Mouse (Mus musculus): ENCODE results near the gene Mgat3. TPM values are rescaled to one million over a fixed set of nuclear protein-coding genes. Genes with fewer than 3 reads are reported as not detected.

Mgat3 gene
- total RNA-seq (2014; rRNA removed) (62.8 and 65.6 TPM in 2 replicates), polyA plus RNA-seq (2015; fragmentation: Nextera tagmentation; extraction: Ambion mirVana) (7.5 and 9.9 TPM in 2 replicates)

DNA sequence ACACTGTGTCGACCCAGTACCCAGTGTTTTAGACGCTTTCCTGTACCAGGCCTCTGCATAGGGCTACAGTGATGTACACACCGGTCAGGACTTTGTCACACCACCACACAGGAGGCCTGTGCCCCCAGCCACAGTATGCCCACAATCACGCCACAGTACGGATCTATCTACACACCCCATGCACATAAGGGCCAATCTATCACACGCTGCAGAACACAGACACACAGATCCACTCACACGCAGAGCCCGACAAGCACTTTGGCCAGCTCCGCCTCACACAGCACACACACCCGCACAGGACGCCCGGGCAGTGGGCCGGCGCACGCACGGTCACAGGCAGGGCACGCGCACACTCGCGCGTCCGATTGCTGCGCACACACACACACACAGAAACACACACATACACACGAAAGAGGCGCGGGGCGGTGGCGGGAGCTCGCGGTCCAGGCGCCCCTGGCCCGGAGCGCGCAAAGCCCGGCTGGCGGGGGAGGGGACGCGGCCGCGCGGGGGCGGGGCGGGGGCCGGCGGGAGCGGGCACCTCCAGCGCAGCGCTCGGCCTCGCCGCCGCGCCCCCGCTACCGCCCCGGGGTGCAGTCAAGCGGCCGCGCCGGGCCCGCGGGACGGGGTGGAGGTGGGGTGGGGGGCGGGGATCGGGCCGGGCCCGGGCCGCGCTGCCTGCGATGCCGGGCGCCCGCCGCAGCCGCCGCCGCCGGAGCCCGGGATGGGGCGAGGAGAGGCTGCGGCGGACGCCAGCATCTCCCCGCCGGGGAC is at the start of gene Mgat3:
Gene Mgat3 (plus strand): TSS at position 721 of the 771 bp plus-strand sequence.
- Histone ChIP-seq H3K4me2 (ENCODE audit: low read depth) (peak within 1 kb of the TSS; percentile 64), H3K4me3 (ENCODE audit: low read depth, low read length) (peak within 1 kb of the TSS; percentile 95), H3K4me1 (ENCODE audit: insufficient read depth) (peaks cover 13% of the 10 kb centered on the region), H3K9me3 (ENCODE audit: low read length) (no peaks in the 10 kb centered on the region), H3K27me3 (ENCODE audit: insufficient read depth, low read length) (no peaks in the 10 kb centered on the region), H3K36me3 (ENCODE audit: insufficient read depth) (no peaks in the 10 kb centered on the region), H3K9ac (peak within 1 kb of the TSS; percentile 96), H3K27ac (ENCODE audit: low read depth, low read length) (peak within 1 kb of the TSS; percentile 91)
- TF ChIP-seq CTCF (IDR thresholded peaks at IDR 0.05; ENCODE audit: low read depth), result no peak
- ATAC-seq (peak; percentile 78), DNase-seq (peak; percentile 79)
- WGBS, result 2% methylated on average over 52 of the region's 85 CpGs

GRCm38 (mm10) chr15:80124651-80125050 is 48.9 kb upstream of the Mgat3 start:
- TF ChIP-seq CTCF (IDR thresholded peaks at IDR 0.05; ENCODE audit: low read depth), result no peak
- DNase-seq, result no peak
- H3K27me3 ChIP-seq (ENCODE audit: insufficient read depth, low read length), result no peaks in the 10 kb centered on the region
- H3K9me3 ChIP-seq (ENCODE audit: low read length), result no peaks in the 10 kb centered on the region
- no peaks in the 10 kb centered on the region for H3K36me3 ChIP-seq (ENCODE audit: insufficient read depth)
- H3K4me2 ChIP-seq (ENCODE audit: low read depth), result no peak overlapping the region
- ATAC-seq, result no peak
- no peak overlapping the region for H3K9ac ChIP-seq
- 80% methylated on average over 4 of the region's 4 CpGs for WGBS
- no peaks in the 10 kb centered on the region for H3K4me1 ChIP-seq (ENCODE audit: insufficient read depth)
- H3K4me3 ChIP-seq (ENCODE audit: low read depth, low read length), result no peak overlapping the region
- H3K27ac ChIP-seq (ENCODE audit: low read depth, low read length), result no peak overlapping the region

- Histone ChIP-seq H3K4me1 (ENCODE audit: insufficient read depth) (no peaks in the 10 kb centered on the region), H3K4me2 (ENCODE audit: low read depth) (no peak overlapping the region), H3K36me3 (ENCODE audit: insufficient read depth) (no peaks in the 10 kb centered on the region), H3K9me3 (ENCODE audit: low read length) (no peaks in the 10 kb centered on the region), H3K4me3 (ENCODE audit: low read depth, low read length) (no peak overlapping the region), H3K27me3 (ENCODE audit: insufficient read depth, low read length) (no peaks in the 10 kb centered on the region), H3K27ac (ENCODE audit: low read depth, low read length) (no peak overlapping the region), H3K9ac (no peak overlapping the region)
- ATAC-seq, result no peak; the same call in 1 of the 2 replicates
- 68% methylated on average over 1 of the region's 1 CpGs for WGBS
- peak; percentile 25 for DNase-seq
- peak; percentile 56 for TF ChIP-seq CTCF (IDR thresholded peaks at IDR 0.05; ENCODE audit: low read depth)
These were observed 46.3 kb upstream of the Mgat3 start for GRCm38 (mm10) chr15:80127191-80127590.

- 91% methylated on average over 6 of the region's 6 CpGs for WGBS
- no peaks in the 10 kb centered on the region for H3K9me3 ChIP-seq (ENCODE audit: low read length)
- DNase-seq, result no peak
- no peak overlapping the region for H3K27ac ChIP-seq (ENCODE audit: low read depth, low read length)
- no peak for ATAC-seq
- no peaks in the 10 kb centered on the region for H3K36me3 ChIP-seq (ENCODE audit: insufficient read depth)
- H3K4me3 ChIP-seq (ENCODE audit: low read depth, low read length), result no peak overlapping the region
- no peak overlapping the region for H3K4me2 ChIP-seq (ENCODE audit: low read depth)
- no peak overlapping the region for H3K9ac ChIP-seq
- H3K27me3 ChIP-seq (ENCODE audit: insufficient read depth, low read length), result no peaks in the 10 kb centered on the region
- H3K4me1 ChIP-seq (ENCODE audit: insufficient read depth), result peaks cover 9% of the 10 kb centered on the region; the same call in 1 of the 2 replicates
- no peak for TF ChIP-seq CTCF (IDR thresholded peaks at IDR 0.05; ENCODE audit: low read depth)
These were observed 43.5 kb upstream of the Mgat3 start for GRCm38 (mm10) chr15:80129982-80130381.

DNA sequence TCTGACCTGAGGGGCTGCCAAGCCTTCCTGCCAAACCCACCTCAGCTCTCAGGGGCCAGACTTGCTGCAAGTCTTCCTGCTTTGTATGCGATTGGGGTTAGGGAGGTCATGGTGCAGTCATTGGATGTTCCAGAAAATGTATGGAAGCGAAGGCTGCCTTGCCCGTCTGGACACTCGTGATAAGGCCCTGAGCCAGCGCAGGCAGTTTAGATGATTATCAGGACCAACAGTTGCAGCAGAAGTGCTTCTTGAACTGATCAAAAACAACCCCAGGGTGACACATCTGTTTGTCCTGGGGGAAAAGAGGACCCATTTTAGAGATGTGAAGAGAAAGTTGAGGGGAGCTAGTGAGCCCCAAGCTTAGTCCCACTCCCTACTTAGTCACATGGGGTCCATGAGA is 42.8 kb upstream of the Mgat3 start:
- no peak overlapping the region for H3K4me2 ChIP-seq (ENCODE audit: low read depth)
- no peak overlapping the region for H3K27ac ChIP-seq (ENCODE audit: low read depth, low read length)
- peaks cover 9% of the 10 kb centered on the region; the same call in 1 of the 2 replicates for H3K4me1 ChIP-seq (ENCODE audit: insufficient read depth)
- no peaks in the 10 kb centered on the region for H3K36me3 ChIP-seq (ENCODE audit: insufficient read depth)
- no peak overlapping the region for H3K4me3 ChIP-seq (ENCODE audit: low read depth, low read length)
- DNase-seq (no peak), ATAC-seq (no peak)
- no peak overlapping the region for H3K9ac ChIP-seq
- no peaks in the 10 kb centered on the region for H3K27me3 ChIP-seq (ENCODE audit: insufficient read depth, low read length)
- TF ChIP-seq CTCF (IDR thresholded peaks at IDR 0.05; ENCODE audit: low read depth), result no peak
- no peaks in the 10 kb centered on the region for H3K9me3 ChIP-seq (ENCODE audit: low read length)
- 94% methylated on average over 5 of the region's 5 CpGs for WGBS

DNA sequence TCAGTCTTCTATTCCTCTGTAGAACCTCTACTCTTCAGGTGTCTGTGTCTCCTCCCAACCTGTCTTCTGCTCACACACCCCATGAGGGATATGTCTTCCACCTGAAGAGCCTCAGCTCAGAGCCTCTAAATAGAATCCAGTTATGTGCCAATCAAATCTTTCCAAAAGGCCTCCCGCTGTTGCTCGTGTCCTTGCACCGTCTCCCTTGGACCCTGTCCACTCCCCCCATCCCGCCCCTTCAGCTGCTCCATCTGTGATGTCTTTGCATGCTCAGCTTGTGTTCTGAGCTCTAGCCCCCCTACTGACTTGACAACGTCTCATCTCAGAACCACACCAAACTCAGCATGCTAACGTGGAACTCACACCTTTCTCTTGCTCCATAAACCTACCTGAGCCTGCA is 42.1 kb upstream of the Mgat3 start:
- Histone ChIP-seq H3K4me2 (ENCODE audit: low read depth) (no peak overlapping the region), H3K27ac (ENCODE audit: low read depth, low read length) (no peak overlapping the region), H3K9me3 (ENCODE audit: low read length) (no peaks in the 10 kb centered on the region), H3K4me1 (ENCODE audit: insufficient read depth) (peaks cover 9% of the 10 kb centered on the region; the same call in 1 of the 2 replicates), H3K9ac (no peak overlapping the region), H3K27me3 (ENCODE audit: insufficient read depth, low read length) (no peaks in the 10 kb centered on the region), H3K4me3 (ENCODE audit: low read depth, low read length) (no peak overlapping the region), H3K36me3 (ENCODE audit: insufficient read depth) (no peaks in the 10 kb centered on the region)
- ATAC-seq (no peak), DNase-seq (no peak)
- no peak for TF ChIP-seq CTCF (IDR thresholded peaks at IDR 0.05; ENCODE audit: low read depth)
- 64% methylated on average over 6 of the region's 6 CpGs for WGBS

- DNase-seq (no peak), ATAC-seq (no peak)
- H3K27ac ChIP-seq (ENCODE audit: low read depth, low read length), result no peak overlapping the region
- peaks cover 9% of the 10 kb centered on the region; the same call in 1 of the 2 replicates for H3K4me1 ChIP-seq (ENCODE audit: insufficient read depth)
- 0 out of 2 replicates have a peak overlapping the region, but pooled peaks have one; percentile 85 for H3K9ac ChIP-seq
- WGBS, result 78% methylated on average over 9 of the region's 9 CpGs
- H3K36me3 ChIP-seq (ENCODE audit: insufficient read depth), result no peaks in the 10 kb centered on the region; the same call in 1 of the 2 replicates
- peak overlapping the region; percentile 78 for H3K4me3 ChIP-seq (ENCODE audit: low read depth, low read length)
- H3K9me3 ChIP-seq (ENCODE audit: low read length), result no peaks in the 10 kb centered on the region
- TF ChIP-seq CTCF (IDR thresholded peaks at IDR 0.05; ENCODE audit: low read depth), result no peak
- H3K27me3 ChIP-seq (ENCODE audit: insufficient read depth, low read length), result no peaks in the 10 kb centered on the region
- H3K4me2 ChIP-seq (ENCODE audit: low read depth), result peak overlapping the region; percentile 88
These were observed 41.1 kb upstream of the Mgat3 start for GRCm38 (mm10) chr15:80132452-80132851.

Measured in forebrain, postnatal 0 days (tissue).